In genomic region chr7:119595306-119595705, GRCm38 (mm10) we compare ENCODE assay signal across 27 mouse cellular contexts. TPM values are rescaled to one million over a fixed set of nuclear protein-coding genes. Genes with fewer than 3 reads are reported as not detected.
"Had no signal": no experiment of that assay in that cellular context is flagged by ENCODE, and none has a peak within 500 bp of the region (broad histone marks: within the 10 kb centered on the region; RNA-seq: fewer than 3 reads in every experiment).

No protein-coding gene starts in this region.

- H3K4me3 ChIP-seq: lung, embryonic 15.5 days; midbrain, embryonic 10.5 days; midbrain, embryonic 12.5 days; myocyte; neural tube, embryonic 13.5 days; neural tube, embryonic 15.5 days; stomach, embryonic 15.5 days had no signal

- H3K4me2 ChIP-seq: lung, embryonic 15.5 days; midbrain, embryonic 12.5 days; neural tube, embryonic 13.5 days; neural tube, embryonic 15.5 days; stomach, embryonic 15.5 days had no signal

- H3K9ac ChIP-seq: liver, postnatal 0 days; lung, embryonic 15.5 days; midbrain, embryonic 12.5 days; neural tube, embryonic 13.5 days; neural tube, embryonic 15.5 days; stomach, embryonic 15.5 days had no signal

- H3K27me3 ChIP-seq: lung, embryonic 15.5 days; midbrain, embryonic 12.5 days; neural tube, embryonic 13.5 days; neural tube, embryonic 15.5 days; stomach, embryonic 15.5 days had no signal

- DNase-seq: liver, postnatal 0 days; lung, adult 2 months; lung, postnatal 14 days; lung, postnatal 36 days; midbrain, embryonic 14.5 days; retina, postnatal 1 day; right cerebral cortex, postnatal 14 days; thymus, adult 2 months; thymus, postnatal 25 days; thymus, postnatal 4 days had no signal

- ATAC-seq: liver, postnatal 0 days; lung, postnatal 0 days; midbrain, embryonic 16.5 days had no signal

- H3K9me3 ChIP-seq: lung, embryonic 15.5 days; midbrain, embryonic 10.5 days; midbrain, embryonic 12.5 days; neural tube, embryonic 13.5 days; neural tube, embryonic 15.5 days; stomach, embryonic 15.5 days had no signal

- H3K36me3 ChIP-seq: lung, embryonic 15.5 days; midbrain, embryonic 10.5 days; midbrain, embryonic 12.5 days; neural tube, embryonic 13.5 days; neural tube, embryonic 15.5 days; stomach, embryonic 15.5 days had no signal

- H3K27ac ChIP-seq: lung, embryonic 15.5 days; macrophage; midbrain, embryonic 10.5 days; midbrain, embryonic 12.5 days; neural tube, embryonic 13.5 days; neural tube, embryonic 15.5 days; stomach, embryonic 15.5 days; stomach, postnatal 0 days had no signal

- H3K4me1 ChIP-seq: lung, embryonic 15.5 days; midbrain, embryonic 10.5 days; midbrain, embryonic 12.5 days; neural tube, embryonic 13.5 days; neural tube, embryonic 15.5 days; stomach, embryonic 15.5 days had no signal

RNA-seq across cellular contexts. Expression of gene Acsm1, which starts 11.5 kb away (rescaled TPM):
- total RNA-seq: megakaryocyte, adult 5-6 weeks; megakaryocyte-erythroid progenitor cell, adult 5-6 weeks had no signal
- polyA plus RNA-seq: macrophage; midbrain, embryonic 10.5 days; midbrain, embryonic 12.5 days; midbrain, embryonic 14.5 days; midbrain, embryonic 16.5 days; myocyte; neural tube, embryonic 11.5 days; neural tube, embryonic 13.5 days; neural tube, embryonic 15.5 days; spleen, adult 2 months; testis, adult 2 months; urinary bladder, adult 2 months had no signal

RNA-seq across cellular contexts. Expression of gene Acsm2, which starts 41.2 kb away (rescaled TPM):
- total RNA-seq: megakaryocyte, adult 5-6 weeks; megakaryocyte-erythroid progenitor cell, adult 5-6 weeks had no signal
- polyA plus RNA-seq: lung, adult 2 months; lung, postnatal 0 days; macrophage; midbrain, embryonic 10.5 days; midbrain, embryonic 12.5 days; midbrain, embryonic 14.5 days; midbrain, embryonic 16.5 days; myocyte; neural tube, embryonic 11.5 days; neural tube, embryonic 13.5 days; neural tube, embryonic 15.5 days; stomach, embryonic 15.5 days; stomach, postnatal 0 days; testis, adult 2 months; urinary bladder, adult 2 months had no signal
